Mouse (Mus musculus): ENCODE data around the gene Frrs1l. TPM values are rescaled to one million over a fixed set of nuclear protein-coding genes. Genes with fewer than 3 reads are reported as not detected.

Gene Frrs1l
- polyA plus RNA-seq, 1 experiment from 2014 or later: 24.3 TPM

- Histone ChIP-seq H3K4me1 (ENCODE audit: control insufficient read depth, insufficient read depth, low read length) (no peaks in the 10 kb centered on the region), H3K4me2 (ENCODE audit: low read length) (no peak overlapping the region), H3K4me3 (replicated peaks; ENCODE audit: low read depth, low read length) (no peak overlapping the region), H3K36me3 (ENCODE audit: control insufficient read depth, insufficient read depth, low read length) (peaks cover 52% of the 10 kb centered on the region), H3K27me3 (ENCODE audit: control insufficient read depth, insufficient read depth, low read length) (no peaks in the 10 kb centered on the region), H3K9ac (replicated peaks; ENCODE audit: low read length) (no peak overlapping the region), H3K9me3 (ENCODE audit: control insufficient read depth, low read length) (no peaks in the 10 kb centered on the region), H3K27ac (replicated peaks; ENCODE audit: low read depth, low read length) (no peak overlapping the region)
- 86% methylated on average over 1 of the region's 1 CpGs for WGBS
- no peak for DNase-seq
- no peak for ATAC-seq (ENCODE audit: low FRiP score, low TSS enrichment)
These were observed 75.4 kb downstream of the Frrs1l start for GRCm38 (mm10) chr4:56914761-56915160.

GRCm38 (mm10) chr4:56914338-56914737, 75.9 kb downstream of the Frrs1l start:
- no peak overlapping the region for H3K4me2 ChIP-seq (ENCODE audit: low read length)
- WGBS: 94% methylated on average over 6 of the region's 6 CpGs
- H3K4me3 ChIP-seq (replicated peaks; ENCODE audit: low read depth, low read length): no peak overlapping the region
- H3K27me3 ChIP-seq (ENCODE audit: control insufficient read depth, insufficient read depth, low read length): no peaks in the 10 kb centered on the region
- no peak overlapping the region for H3K27ac ChIP-seq (replicated peaks; ENCODE audit: low read depth, low read length)
- DNase-seq (no peak), ATAC-seq (ENCODE audit: low FRiP score, low TSS enrichment) (no peak)
- H3K9me3 ChIP-seq (ENCODE audit: control insufficient read depth, low read length): no peaks in the 10 kb centered on the region
- no peaks in the 10 kb centered on the region for H3K4me1 ChIP-seq (ENCODE audit: control insufficient read depth, insufficient read depth, low read length)
- peaks cover 56% of the 10 kb centered on the region for H3K36me3 ChIP-seq (ENCODE audit: control insufficient read depth, insufficient read depth, low read length)
- H3K9ac ChIP-seq (replicated peaks; ENCODE audit: low read length): no peak overlapping the region

- Histone ChIP-seq H3K9ac (replicated peaks; ENCODE audit: low read length) (no peak overlapping the region), H3K27me3 (ENCODE audit: control insufficient read depth, insufficient read depth, low read length) (no peaks in the 10 kb centered on the region), H3K36me3 (ENCODE audit: control insufficient read depth, insufficient read depth, low read length) (peaks cover 61% of the 10 kb centered on the region), H3K4me1 (ENCODE audit: control insufficient read depth, insufficient read depth, low read length) (no peaks in the 10 kb centered on the region), H3K27ac (replicated peaks; ENCODE audit: low read depth, low read length) (no peak overlapping the region), H3K4me2 (ENCODE audit: low read length) (no peak overlapping the region), H3K9me3 (ENCODE audit: control insufficient read depth, low read length) (no peaks in the 10 kb centered on the region), H3K4me3 (replicated peaks; ENCODE audit: low read depth, low read length) (no peak overlapping the region)
- ATAC-seq (ENCODE audit: low FRiP score, low TSS enrichment) (no peak), DNase-seq (no peak)
- WGBS: 78% methylated on average over 7 of the region's 7 CpGs
These were observed 77.7 kb downstream of the Frrs1l start for GRCm38 (mm10) chr4:56912382-56913001.

GRCm38 (mm10) chr4:56909568-56909967, 80.6 kb downstream of the Frrs1l start:
- ATAC-seq (ENCODE audit: low FRiP score, low TSS enrichment): no peak
- H3K4me2 ChIP-seq (ENCODE audit: low read length): no peak overlapping the region
- H3K9ac ChIP-seq (replicated peaks; ENCODE audit: low read length): no peak overlapping the region
- no peak overlapping the region for H3K27ac ChIP-seq (replicated peaks; ENCODE audit: low read depth, low read length)
- no peaks in the 10 kb centered on the region for H3K4me1 ChIP-seq (ENCODE audit: control insufficient read depth, insufficient read depth, low read length)
- H3K4me3 ChIP-seq (replicated peaks; ENCODE audit: low read depth, low read length): no peak overlapping the region
- H3K27me3 ChIP-seq (ENCODE audit: control insufficient read depth, insufficient read depth, low read length): no peaks in the 10 kb centered on the region
- DNase-seq: no peak
- no peaks in the 10 kb centered on the region for H3K9me3 ChIP-seq (ENCODE audit: control insufficient read depth, low read length)
- WGBS: 95% methylated on average over 3 of the region's 3 CpGs
- H3K36me3 ChIP-seq (ENCODE audit: control insufficient read depth, insufficient read depth, low read length): peaks cover 53% of the 10 kb centered on the region

- no peak for ATAC-seq (ENCODE audit: low FRiP score, low TSS enrichment)
These were observed 82.5 kb downstream of the Frrs1l start for GRCm38 (mm10) chr4:56907671-56908070.

More at GRCm38 (mm10) chr4:56907671-56908070, 82.5 kb downstream of the Frrs1l start:
- H3K36me3 ChIP-seq (ENCODE audit: control insufficient read depth, insufficient read depth, low read length): peaks cover 59% of the 10 kb centered on the region
- H3K9ac ChIP-seq (replicated peaks; ENCODE audit: low read length): no peak overlapping the region
- no peak overlapping the region for H3K27ac ChIP-seq (replicated peaks; ENCODE audit: low read depth, low read length)
- WGBS: 97% methylated on average over 5 of the region's 5 CpGs
- no peak for DNase-seq
- H3K4me2 ChIP-seq (ENCODE audit: low read length): no peak overlapping the region
- no peak overlapping the region for H3K4me3 ChIP-seq (replicated peaks; ENCODE audit: low read depth, low read length)
- H3K27me3 ChIP-seq (ENCODE audit: control insufficient read depth, insufficient read depth, low read length): no peaks in the 10 kb centered on the region
- H3K4me1 ChIP-seq (ENCODE audit: control insufficient read depth, insufficient read depth, low read length): no peaks in the 10 kb centered on the region
- no peaks in the 10 kb centered on the region for H3K9me3 ChIP-seq (ENCODE audit: control insufficient read depth, low read length)

Other genes starting within 250 kb of the Frrs1l start
- not detected in 2 replicates for gene Actl7b, start 248.9 kb downstream of the Frrs1l start, polyA plus RNA-seq (2014; fragmentation: Nextera tagmentation; extraction: Ambion mirVana)
- not detected in 2 replicates for gene Actl7a, start 247.0 kb downstream of the Frrs1l start, polyA plus RNA-seq (2014; fragmentation: Nextera tagmentation; extraction: Ambion mirVana)
- 69.1 and 90.2 TPM in 2 replicates for gene Elp1, start 188.1 kb downstream of the Frrs1l start, polyA plus RNA-seq (2014; fragmentation: Nextera tagmentation; extraction: Ambion mirVana)
- gene Fam206a, start 188.0 kb downstream of the Frrs1l start, polyA plus RNA-seq (2014; fragmentation: Nextera tagmentation; extraction: Ambion mirVana): 13.7 and 17.4 TPM in 2 replicates
- 10.4 and 13.0 TPM in 2 replicates for gene Ctnnal1, start 125.2 kb downstream of the Frrs1l start, polyA plus RNA-seq (2014; fragmentation: Nextera tagmentation; extraction: Ambion mirVana)
- gene Tmem245, start 43.0 kb downstream of the Frrs1l start, polyA plus RNA-seq (2014; fragmentation: Nextera tagmentation; extraction: Ambion mirVana): 9.2 and 10.1 TPM in 2 replicates
- gene Epb41l4b, start 153.0 kb upstream of the Frrs1l start, polyA plus RNA-seq (2014; fragmentation: Nextera tagmentation; extraction: Ambion mirVana): 3.8 and 5.1 TPM in 2 replicates

Measured in midbrain, embryonic 14.5 days (tissue).